Mouse (Mus musculus): ENCODE measurements at regions not wholly inside any gene's neighbourhood (a gene's known extent, or its start where the extent isn't known, plus 50 kb on each side); places are given as distances from the start of the nearest gene placed in this dataset.

GRCm38 (mm10) chr7:73208817-73209602 lies 166.3 kb upstream of the Rgma start:
- TF ChIP-seq MYB (IDR thresholded peaks at IDR 0.05; ENCODE audit: low read depth, low read length) (no peak), MXI1 (IDR thresholded peaks at IDR 0.05; ENCODE audit: low read depth, low read length) (no peak), MAZ (IDR thresholded peaks at IDR 0.05; ENCODE audit: low read depth, low read length) (no peak), TAL1 (IDR thresholded peaks at IDR 0.05; ENCODE audit: low read length) (no peak), ZNF384 (IDR thresholded peaks at IDR 0.05; ENCODE audit: low read depth, low read length) (no peak), ZKSCAN1 (IDR thresholded peaks at IDR 0.05; ENCODE audit: low read depth, low read length) (no peak), NELFE (IDR thresholded peaks at IDR 0.05; ENCODE audit: low read depth, low read length) (no peak), CHD2 (IDR thresholded peaks at IDR 0.05; ENCODE audit: low read length) (no peak), MAX (IDR thresholded peaks at IDR 0.05; ENCODE audit: low read length) (no peak), RAD21 (IDR thresholded peaks at IDR 0.05; ENCODE audit: low read depth, low read length) (no peak)
- DNase-seq (ENCODE audit: low read depth, low spot score), result no peak

GRCm38 (mm10) chr7:73210078-73210477 lies 165.2 kb upstream of the Rgma start:
- Histone ChIP-seq H3K4me3 (ENCODE audit: control insufficient read depth in 1 of 2, insufficient read depth in 1 of 2, low read depth in 2 of 2, low read length in 2 of 2) (no peak overlapping the region), H3K4me1 (ENCODE audit: control insufficient read depth in 1 of 2, insufficient read depth in 2 of 2, low read length in 2 of 2) (no peaks in the 10 kb centered on the region), H3K9ac (ENCODE audit: control insufficient read depth, low read depth, low read length, poor library complexity, severe bottlenecking) (no peak overlapping the region), H3K27ac (ENCODE audit: control insufficient read depth, low read depth, low read length) (no peak overlapping the region), H3K36me3 (ENCODE audit: control insufficient read depth in 1 of 2, insufficient read depth in 2 of 2, low read length in 2 of 2) (no peaks in the 10 kb centered on the region), H3K27me3 (ENCODE audit: control insufficient read depth in 1 of 2, insufficient read depth in 2 of 2, low read length in 2 of 2) (no peaks in the 10 kb centered on the region), H3K9me3 (replicated peaks; ENCODE audit: insufficient read depth, low read length) (no peaks in the 10 kb centered on the region), H3K79me2 (ENCODE audit: control insufficient read depth, insufficient read depth, low read length, poor library complexity) (no peaks in the 10 kb centered on the region)
- no peak for TF ChIP-seq NRF1 (IDR thresholded peaks at IDR 0.05; ENCODE audit: insufficient read depth, low read depth, low read length, poor library complexity, severe bottlenecking)
- TF ChIP-seq ELF1 (IDR thresholded peaks at IDR 0.05; ENCODE audit: low read depth, low read length), result no peak
- no peak for TF ChIP-seq USF1 (IDR thresholded peaks at IDR 0.05; ENCODE audit: low read depth, low read length)
- TF ChIP-seq CTCF (IDR thresholded peaks at IDR 0.05 in 2 of 3, conservative IDR thresholded peaks at IDR 0.05 in 1 of 3; ENCODE audit: control insufficient read depth in 1 of 3, insufficient read depth in 1 of 3, low read depth in 2 of 3, low read length in 3 of 3, poor library complexity in 1 of 3, severe bottlenecking in 1 of 3), result no peak
- TF ChIP-seq POLR2AphosphoS5 (IDR thresholded peaks at IDR 0.05; ENCODE audit: borderline replicate concordance, low read depth, low read length), result no peak
- TF ChIP-seq BHLHE40 (IDR thresholded peaks at IDR 0.05; ENCODE audit: borderline replicate concordance, low read depth, low read length), result no peak
- no peak for TF ChIP-seq NELFE (IDR thresholded peaks at IDR 0.05; ENCODE audit: low read depth, low read length)
- no peak for TF ChIP-seq MAX (IDR thresholded peaks at IDR 0.05; ENCODE audit: low read length)
- no peak for TF ChIP-seq POLR2A (IDR thresholded peaks at IDR 0.05; ENCODE audit: control insufficient read depth in 1 of 2, insufficient read depth in 1 of 2, low read depth in 1 of 2, low read length in 2 of 2, poor library complexity in 1 of 2)
- no peak for TF ChIP-seq KAT2A (conservative IDR thresholded peaks at IDR 0.05; ENCODE audit: low read depth, low read length)
- DNase-seq (ENCODE audit: low read depth, low spot score), result no peak

More at GRCm38 (mm10) chr7:73208817-73209602, 166.3 kb upstream of the Rgma start:
- Histone ChIP-seq H3K27me3 (ENCODE audit: control insufficient read depth in 1 of 2, insufficient read depth in 2 of 2, low read length in 2 of 2) (no peaks in the 10 kb centered on the region), H3K79me2 (ENCODE audit: control insufficient read depth, insufficient read depth, low read length, poor library complexity) (no peaks in the 10 kb centered on the region), H3K4me3 (ENCODE audit: control insufficient read depth in 1 of 2, insufficient read depth in 1 of 2, low read depth in 2 of 2, low read length in 2 of 2) (no peak overlapping the region), H3K27ac (ENCODE audit: control insufficient read depth, low read depth, low read length) (no peak overlapping the region), H3K9ac (ENCODE audit: control insufficient read depth, low read depth, low read length, poor library complexity, severe bottlenecking) (no peak overlapping the region), H3K36me3 (ENCODE audit: control insufficient read depth in 1 of 2, insufficient read depth in 2 of 2, low read length in 2 of 2) (no peaks in the 10 kb centered on the region), H3K4me1 (ENCODE audit: control insufficient read depth in 1 of 2, insufficient read depth in 2 of 2, low read length in 2 of 2) (no peaks in the 10 kb centered on the region), H3K9me3 (replicated peaks; ENCODE audit: insufficient read depth, low read length) (no peaks in the 10 kb centered on the region)

All from MEL (cell line).